Mouse (Mus musculus) erythroid progenitor cell, adult 5-6 weeks (primary cell): ENCODE results near the gene Acsl3. TPM values are rescaled to one million over a fixed set of nuclear protein-coding genes. Genes with fewer than 3 reads are reported as not detected.

Experiments
- ATAC-seq: replicated peaks from 2 replicates; pipeline ENCODE4 v1.8.0; 2016; ENCODE audit warnings: moderate number of reproducible peaks, mild to moderate bottlenecking, moderate TSS enrichment, inconsistent platforms; ENCODE audit not compliant: poor library complexity, low FRiP score, severe bottlenecking
- total RNA-seq, 2 experiments: library from RNA; stranded (forward) in 1 of 2; stranded (reverse) in 1 of 2; fragments of 150-400 nt in 1 of 2; fragments of 186-747, 209-891 nt in 1 of 2; gene quantifications; 2 replicates each; pipeline versions ENCODE4 v1.2.3 to v1.2.4; 2015 to 2017; ENCODE audit warnings: low replicate concordance in 2 of 2

Gene Acsl3
- total RNA-seq, 2 experiments from 2014 or later, result 2.9 to 13.5 TPM

DNA sequence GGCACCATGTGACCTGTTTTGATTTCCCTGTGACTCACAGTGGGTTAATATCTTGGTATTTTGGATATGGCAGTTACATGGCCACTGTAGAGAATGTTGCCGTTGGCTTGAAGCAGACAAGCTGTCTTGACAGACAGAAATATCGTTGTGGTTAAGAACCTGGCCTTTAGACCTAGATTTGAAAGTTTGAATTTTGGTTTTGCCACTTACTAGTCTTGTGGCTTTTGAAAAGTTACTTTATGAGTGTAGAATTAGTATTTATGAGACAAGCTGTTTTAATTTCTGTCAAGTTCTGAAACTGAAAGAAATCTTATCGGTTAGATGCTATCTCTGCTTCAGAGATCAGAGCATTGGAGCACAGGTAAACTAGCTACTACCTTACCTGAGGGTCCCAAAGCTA is 24.7 kb downstream of the Acsl3 start:
- no peak for ATAC-seq

GRCm38 (mm10) chr1:78684128-78684527 is 26.5 kb downstream of the Acsl3 start:
- no peak for ATAC-seq

GRCm38 (mm10) chr1:78686872-78687271 is 29.2 kb downstream of the Acsl3 start:
- no peak for ATAC-seq

GRCm38 (mm10) chr1:78688149-78688548 is 30.5 kb downstream of the Acsl3 start:
- no peak for ATAC-seq

DNA sequence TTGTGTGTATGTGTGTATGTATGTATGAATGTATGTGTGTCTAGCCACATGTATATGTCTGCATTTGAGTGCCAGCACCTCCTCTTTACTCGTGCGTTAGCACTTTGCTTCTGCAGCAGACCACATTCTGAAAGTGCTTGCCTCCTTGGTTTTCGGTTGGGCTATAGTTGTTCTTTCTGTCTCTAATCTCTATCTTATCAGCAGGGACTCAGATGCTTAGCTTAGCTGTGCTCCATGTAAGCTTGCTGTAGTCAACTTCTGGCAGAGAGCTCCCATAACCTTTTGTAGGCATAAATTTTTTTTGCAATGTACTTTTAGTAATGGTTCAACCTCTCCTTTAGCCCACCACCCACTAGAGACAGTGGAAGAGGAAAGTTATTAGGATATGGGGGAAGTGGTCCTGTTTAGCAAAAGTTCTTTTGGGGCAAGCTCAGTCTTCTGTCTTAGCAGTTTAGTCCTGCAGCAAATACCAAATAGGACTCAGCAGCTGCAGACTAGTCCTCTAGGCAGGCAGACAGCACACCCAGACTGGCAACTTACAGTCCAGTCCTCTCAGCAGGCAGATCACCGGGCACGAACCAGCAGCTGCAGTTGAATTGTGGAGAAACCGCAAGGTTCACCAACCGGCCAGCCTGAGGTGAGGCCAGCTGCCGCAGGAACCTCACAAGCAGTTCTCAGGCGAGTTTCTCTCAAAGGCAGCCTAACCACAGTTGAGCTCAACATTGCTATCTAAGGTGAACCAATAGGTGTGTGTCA is 37.1 kb downstream of the Acsl3 start:
- ATAC-seq, result no peak

DNA sequence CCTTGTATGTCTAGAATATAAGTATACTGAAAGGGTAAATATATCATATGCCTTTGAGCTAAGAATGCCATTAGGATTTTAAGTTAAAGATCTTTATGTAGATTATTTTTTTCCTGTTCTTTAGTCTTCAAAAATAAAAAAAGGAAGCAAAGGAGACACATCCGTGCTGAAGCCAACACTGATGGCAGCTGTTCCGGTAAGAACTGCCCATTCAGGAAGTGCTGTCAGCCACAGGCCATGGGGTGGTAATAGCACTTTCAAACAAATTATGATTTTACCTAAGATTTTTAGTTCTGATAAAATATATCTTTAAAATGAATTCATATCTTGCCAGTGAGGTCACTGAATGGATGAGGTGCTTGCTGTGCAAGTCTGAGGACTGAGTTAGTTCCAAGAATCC is 38.7 kb downstream of the Acsl3 start:
- ATAC-seq, result no peak

DNA sequence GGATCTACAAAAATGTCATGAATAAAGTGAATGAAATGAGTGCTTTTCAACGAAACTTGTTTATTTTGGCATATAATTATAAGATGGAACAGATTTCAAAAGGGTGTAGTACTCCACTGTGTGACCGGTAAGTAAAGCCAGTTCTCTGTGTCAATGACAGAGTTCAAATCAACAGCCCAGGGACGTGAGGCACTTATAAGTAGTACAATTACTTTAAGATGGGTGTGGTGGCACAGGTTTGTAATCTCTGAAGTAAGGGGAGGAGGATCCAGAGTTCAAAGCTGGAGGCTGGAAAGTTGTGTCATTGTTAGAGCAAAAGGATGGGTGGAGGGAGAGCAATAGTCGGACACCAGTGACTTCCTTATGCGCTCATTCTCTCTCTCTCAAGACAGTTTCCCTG is 39.3 kb downstream of the Acsl3 start:
- no peak for ATAC-seq

DNA sequence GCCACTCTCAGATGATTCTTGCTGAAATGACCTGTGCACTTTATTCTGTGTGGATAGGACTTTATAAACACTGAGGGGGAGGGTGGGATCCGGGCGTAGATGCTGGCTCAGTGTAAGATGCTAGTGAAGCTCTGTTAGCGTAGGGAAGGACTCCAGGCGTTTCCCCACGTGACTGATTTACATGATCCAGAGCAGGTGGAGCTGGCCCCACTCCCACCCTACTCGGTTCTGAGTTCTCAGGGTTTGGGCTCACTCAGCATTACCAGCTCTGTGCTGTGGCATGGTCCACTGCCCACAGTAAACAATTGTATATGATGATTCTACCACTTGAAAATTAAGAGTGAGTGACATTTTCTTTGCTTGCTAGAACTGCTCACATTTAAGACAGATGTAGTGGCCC is 40.5 kb downstream of the Acsl3 start:
- no peak for ATAC-seq

DNA sequence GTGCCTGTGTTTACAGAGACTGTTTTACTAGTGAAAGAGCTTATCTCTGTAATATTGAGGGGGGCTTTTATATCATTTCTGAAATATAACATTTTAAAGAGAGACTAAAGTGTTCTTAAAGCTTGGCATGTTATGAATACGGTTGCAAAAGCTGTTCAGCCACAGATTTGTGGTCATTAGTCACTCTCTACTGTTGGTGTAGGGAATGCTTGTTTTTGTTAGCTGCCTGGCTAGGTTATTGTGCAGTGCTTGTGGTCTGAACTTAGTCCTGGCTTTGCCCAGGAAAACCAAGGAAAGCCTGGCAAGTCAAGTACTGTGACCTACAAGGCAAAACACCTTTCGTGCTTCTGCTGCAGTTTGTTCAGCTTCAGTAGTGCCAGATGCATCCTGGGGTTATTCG is 44.1 kb downstream of the Acsl3 start:
- ATAC-seq, result no peak

GRCm38 (mm10) chr1:78702282-78702963 is 44.8 kb downstream of the Acsl3 start:
- no peak for ATAC-seq

GRCm38 (mm10) chr1:78702964-78703285 is 45.3 kb downstream of the Acsl3 start:
- no peak for ATAC-seq

GRCm38 (mm10) chr1:78706338-78706737 is 48.7 kb downstream of the Acsl3 start:
- ATAC-seq, result no peak

DNA sequence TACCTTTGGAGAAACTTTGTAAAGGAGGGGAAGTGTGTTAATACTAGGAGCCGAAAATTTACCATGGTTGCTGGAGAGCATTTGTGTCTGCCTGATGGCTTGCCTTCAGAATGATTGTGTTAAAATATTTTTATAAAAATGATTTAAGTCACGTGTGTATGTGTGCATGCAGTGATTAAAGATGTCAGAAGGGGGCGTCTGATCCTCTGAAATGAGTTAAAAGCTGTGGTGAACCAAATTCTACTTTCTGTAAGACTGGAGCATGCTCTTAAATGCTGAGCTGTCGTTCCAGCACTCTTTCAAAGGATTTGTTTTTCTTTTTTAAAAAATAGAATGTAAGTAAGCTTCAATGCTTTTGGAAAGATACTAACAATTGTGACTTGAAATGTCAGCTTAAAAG is 49.7 kb downstream of the Acsl3 start:
- ATAC-seq, result no peak

- ATAC-seq, result no peak
Observed at GRCm38 (mm10) chr1:78710026-78710425, 52.4 kb downstream of the Acsl3 start.

GRCm38 (mm10) chr1:78710613-78711329 is 53.1 kb downstream of the Acsl3 start:
- no peak for ATAC-seq

GRCm38 (mm10) chr1:78724458-78725190 is 67.0 kb downstream of the Acsl3 start:
- no peak for ATAC-seq

- ATAC-seq, result no peak
Observed at GRCm38 (mm10) chr1:78725191-78725490, 67.5 kb downstream of the Acsl3 start.

DNA sequence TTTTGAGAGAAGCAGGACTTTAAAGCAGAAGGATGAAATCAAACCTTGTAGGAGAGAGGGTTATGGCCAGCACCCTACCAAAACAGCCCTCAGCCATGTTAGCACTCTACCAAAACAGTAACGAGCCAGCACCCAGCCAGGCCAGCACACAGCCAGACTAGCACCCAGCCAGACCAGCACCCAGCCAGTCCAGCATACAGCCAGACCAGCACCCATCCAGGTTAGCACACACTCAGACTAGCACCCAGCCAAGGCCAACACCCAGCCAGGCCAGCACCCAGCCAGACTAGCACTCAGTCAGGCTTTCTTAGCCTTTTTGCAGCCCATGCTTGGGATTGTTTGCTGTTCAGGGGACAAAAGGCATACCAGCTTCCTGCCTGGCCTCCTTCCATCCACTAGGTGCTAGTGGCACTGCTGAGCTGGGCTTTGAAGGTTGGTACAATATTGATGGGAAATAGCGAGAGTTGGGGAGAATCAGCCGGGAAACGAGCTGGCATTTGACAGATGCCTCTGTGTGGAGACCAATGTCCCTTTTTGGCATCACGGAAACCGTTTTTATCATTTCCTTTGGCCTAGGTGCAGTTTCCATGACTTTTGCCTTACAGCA is 68.1 kb downstream of the Acsl3 start:
- no peak for ATAC-seq

GRCm38 (mm10) chr1:78730114-78730720 is 72.6 kb downstream of the Acsl3 start:
- no peak for ATAC-seq

DNA sequence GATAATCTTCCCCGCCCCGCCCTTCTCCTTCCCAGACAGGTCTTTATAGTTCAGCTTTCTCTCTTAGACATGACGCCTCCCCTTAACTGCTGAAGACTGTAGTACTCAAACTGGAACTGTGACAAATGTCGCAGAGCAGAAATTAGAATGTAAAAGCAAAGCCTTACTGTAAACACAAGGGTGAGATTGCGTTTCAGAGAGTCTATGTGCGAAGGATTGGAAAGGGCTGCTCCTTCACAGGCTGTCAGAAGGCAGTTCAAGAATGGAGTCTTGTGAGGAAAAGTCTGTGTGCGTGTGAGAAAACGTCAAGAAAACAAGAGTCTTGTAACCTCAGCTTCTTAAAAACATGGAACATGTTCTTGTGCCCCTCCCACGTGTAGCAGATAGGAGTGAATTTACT is 74.7 kb downstream of the Acsl3 start:
- ATAC-seq, result no peak
